Mouse (Mus musculus) splenic B cell, adult 2 months (primary cell): ENCODE data around the gene Lad1.
A peak's percentile ranks its signal among the peaks of the same experiment; 100 is the strongest.

ENCODE experiments used
- DNase-seq: peaks from one replicate; pipeline ENCODE4 v3.0.0-alpha.2; 2011; ENCODE audit warnings: low read depth, low spot score
- H3K27me3 ChIP-seq: 2 replicates; pipeline ENCODE4 v1.6.1; 2012; ENCODE audit warnings: mild to moderate bottlenecking, low read length, moderate library complexity, mixed read lengths; ENCODE audit not compliant: control insufficient read depth, poor library complexity, insufficient read depth, severe bottlenecking
- H3K36me3 ChIP-seq: 2 replicates; pipeline ENCODE4 v1.6.1; 2012; ENCODE audit warnings: mild to moderate bottlenecking, low read length, moderate library complexity, mixed read lengths; ENCODE audit not compliant: control insufficient read depth, poor library complexity, insufficient read depth, severe bottlenecking

Lad1 gene

DNA sequence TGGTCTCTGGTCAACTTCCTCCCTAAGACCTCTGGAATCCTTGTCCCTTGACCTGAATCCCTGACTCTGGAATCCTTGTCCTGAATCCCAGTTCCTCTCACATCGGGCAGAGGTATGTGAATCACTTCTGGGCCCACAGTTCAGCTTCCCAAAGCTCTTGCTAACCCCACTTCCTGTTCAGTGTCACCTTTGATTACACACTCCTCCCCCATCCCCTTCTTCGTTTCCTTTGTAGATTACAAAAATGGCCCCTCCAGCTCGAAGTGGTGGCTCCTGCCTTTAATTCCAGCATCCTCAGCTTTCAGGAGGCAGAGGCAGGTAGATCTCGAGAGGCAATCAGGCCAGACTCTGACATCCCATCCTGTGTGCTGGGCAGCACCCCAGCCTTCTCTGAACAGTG, 803 bp upstream of the Lad1 start:
- H3K27me3 ChIP-seq: no peaks in the 10 kb centered on the region
- DNase-seq: no peak

DNA sequence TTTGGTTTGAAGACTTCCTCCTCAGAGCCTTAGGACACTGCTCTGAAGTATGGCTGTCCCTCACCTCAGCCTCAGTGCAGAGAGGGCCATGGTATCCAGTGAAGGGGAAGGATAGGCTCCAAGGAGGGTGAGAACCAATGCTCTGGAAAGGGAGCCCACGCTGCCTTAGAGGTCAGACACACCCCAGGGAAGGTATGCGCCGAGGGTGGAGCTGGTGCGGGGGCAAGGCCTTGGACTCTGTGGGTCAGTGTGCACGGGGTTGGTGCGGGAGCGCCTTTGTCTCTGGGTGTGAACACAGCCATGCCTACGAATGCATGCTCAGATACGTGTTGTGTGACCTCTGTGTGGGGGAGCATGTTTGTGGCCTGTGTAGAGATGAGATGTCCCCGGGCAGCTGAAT, 1.7 kb downstream of the Lad1 start:
- Histone ChIP-seq H3K27me3 (no peaks in the 10 kb centered on the region), H3K36me3 (no peaks in the 10 kb centered on the region)
- DNase-seq: no peak

More for the DNA sequence above, 803 bp upstream of the Lad1 start:
- H3K36me3 ChIP-seq: no peaks in the 10 kb centered on the region

GRCm38 (mm10) chr1:135820736-135821364, 2.5 kb downstream of the Lad1 start:
- Histone ChIP-seq H3K27me3 (no peaks in the 10 kb centered on the region), H3K36me3 (no peaks in the 10 kb centered on the region)
- DNase-seq: no peak

DNA sequence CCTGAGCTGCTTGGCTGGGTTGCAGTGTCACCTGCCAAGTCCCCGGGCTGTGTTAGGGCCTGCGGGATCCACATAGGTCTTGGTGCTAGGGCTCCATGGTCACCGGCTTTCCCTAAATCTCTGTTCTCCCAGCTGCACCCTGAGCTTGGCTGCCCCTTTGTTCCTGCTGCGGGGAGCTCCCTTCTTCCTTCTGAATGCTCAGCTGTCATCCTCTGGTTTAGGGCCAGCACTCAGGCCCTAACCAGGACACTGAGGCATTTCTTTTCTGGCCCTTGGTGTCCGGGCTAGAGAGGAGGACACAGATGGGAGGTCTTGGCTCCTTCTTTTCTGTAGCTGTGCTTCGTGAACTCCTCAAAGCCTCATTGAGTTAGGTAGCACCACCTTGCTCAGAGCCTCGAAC, 3.4 kb downstream of the Lad1 start:
- no peaks in the 10 kb centered on the region for H3K36me3 ChIP-seq
- H3K27me3 ChIP-seq: no peaks in the 10 kb centered on the region
- no peak for DNase-seq

GRCm38 (mm10) chr1:135828918-135829317, 10.5 kb downstream of the Lad1 start:
- Histone ChIP-seq H3K36me3 (no peaks in the 10 kb centered on the region; the same call in 1 of the 2 replicates), H3K27me3 (no peaks in the 10 kb centered on the region)
- peak; percentile 65 for DNase-seq

- DNase-seq: no peak
- Histone ChIP-seq H3K36me3 (no peaks in the 10 kb centered on the region; the same call in 1 of the 2 replicates), H3K27me3 (no peaks in the 10 kb centered on the region)
Measured at GRCm38 (mm10) chr1:135834206-135834859, 15.9 kb downstream of the Lad1 start.

DNA sequence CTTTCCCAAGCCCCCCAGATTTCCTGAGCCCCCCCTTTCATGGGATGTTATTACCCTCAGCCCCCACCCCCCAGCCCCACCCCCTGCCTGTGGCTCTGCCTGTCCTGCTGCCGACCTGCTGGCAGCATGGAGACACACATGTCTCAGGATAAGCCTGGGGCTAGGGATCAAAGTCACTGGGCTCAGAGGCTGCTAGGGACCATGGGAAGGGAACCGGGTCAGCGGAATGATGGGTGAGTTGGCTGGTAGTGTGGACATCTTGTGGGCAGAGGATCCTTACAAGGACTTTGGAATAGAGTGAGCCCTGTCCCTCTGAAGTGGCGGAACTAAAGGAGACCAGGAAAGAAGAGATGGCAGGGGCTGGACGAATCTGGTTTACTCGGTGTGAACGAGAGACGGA, 16.6 kb downstream of the Lad1 start:
- DNase-seq: no peak
- Histone ChIP-seq H3K36me3 (no peaks in the 10 kb centered on the region; the same call in 1 of the 2 replicates), H3K27me3 (no peaks in the 10 kb centered on the region)

DNA sequence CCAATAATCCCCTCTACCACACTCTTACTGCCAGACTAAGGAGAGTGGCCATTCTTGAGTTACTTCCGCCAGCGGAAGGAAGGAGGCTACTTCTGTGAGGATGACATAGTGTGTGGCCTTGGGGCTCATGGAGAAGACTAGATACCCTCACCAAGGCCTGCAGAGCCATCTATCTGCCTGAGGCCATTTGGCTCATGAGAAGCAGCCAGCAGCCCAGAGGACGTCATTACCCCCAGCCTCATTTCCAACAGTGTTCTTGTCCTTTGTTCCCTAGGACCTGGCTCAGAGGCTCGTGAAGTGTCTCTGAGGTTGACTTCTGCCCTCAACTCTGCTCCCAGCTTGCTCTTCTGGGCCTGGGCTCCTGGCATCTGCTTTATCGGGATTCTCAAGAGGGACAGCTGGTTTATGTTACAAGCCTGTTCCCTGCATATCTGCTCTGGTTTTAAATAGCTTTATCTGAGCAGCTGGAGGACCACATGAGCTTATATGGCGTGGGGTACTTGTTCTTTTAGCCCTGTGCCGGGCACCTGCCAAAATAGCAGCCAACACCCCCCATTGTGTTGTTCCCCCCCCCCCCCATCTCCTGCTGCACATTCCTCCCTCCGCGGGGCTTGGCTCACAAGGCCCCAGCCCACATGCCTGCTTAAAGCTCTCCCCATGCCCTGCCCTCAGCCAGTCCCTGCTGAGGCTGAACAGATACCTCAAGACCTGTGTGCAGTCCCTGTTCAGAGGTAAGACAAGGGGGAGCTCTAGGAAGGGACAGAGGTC, 17.5 kb downstream of the Lad1 start, which contains the start of gene Tnnt2:
TSS of gene Tnnt2 (plus strand) at position 639 of the 768 bp plus-strand sequence.
- Histone ChIP-seq H3K36me3 (no peaks in the 10 kb centered on the region; the same call in 1 of the 2 replicates), H3K27me3 (no peaks in the 10 kb centered on the region)
- no peak for DNase-seq

DNA sequence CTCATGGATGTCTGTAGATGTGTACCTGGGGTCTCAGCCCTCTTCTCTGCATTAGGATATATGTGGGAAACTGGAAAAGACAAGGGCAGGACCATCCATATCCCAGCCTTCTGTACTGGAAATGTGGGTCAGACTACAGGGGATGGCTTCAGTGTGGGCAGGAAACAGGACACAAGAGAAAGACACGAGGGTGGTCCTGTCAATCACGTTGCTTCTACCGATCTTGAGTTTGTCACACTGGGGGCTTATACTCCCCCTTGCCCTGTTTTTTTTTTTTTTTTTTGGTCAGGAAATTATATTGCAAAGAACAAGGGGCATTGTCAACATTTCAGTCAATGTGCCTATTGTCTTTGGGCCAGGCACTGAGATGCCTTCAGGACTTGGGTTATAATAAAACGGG, 20.2 kb downstream of the Lad1 start:
- no peaks in the 10 kb centered on the region for H3K27me3 ChIP-seq

DNA sequence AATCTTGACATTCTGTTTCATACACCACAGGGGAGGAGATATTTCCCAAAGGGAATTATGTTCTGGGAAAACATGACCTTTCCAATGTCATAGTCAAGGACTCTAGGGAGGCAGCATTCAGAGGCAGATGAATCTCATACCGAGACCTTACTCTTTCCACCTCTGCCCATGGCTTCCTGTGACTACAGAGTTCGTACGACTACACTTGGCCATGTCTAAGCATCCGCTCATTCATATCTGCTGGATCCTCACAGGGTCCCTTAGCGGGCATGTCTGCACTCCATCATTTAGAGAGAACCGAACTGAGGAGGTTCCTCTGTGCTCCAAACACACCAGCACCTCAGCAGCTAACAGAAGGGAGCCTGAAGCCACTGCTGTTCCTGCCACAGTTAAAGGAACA, 20.7 kb downstream of the Lad1 start:
- no peak for DNase-seq
- Histone ChIP-seq H3K36me3 (no peaks in the 10 kb centered on the region), H3K27me3 (no peaks in the 10 kb centered on the region)

More for the DNA sequence above, 20.2 kb downstream of the Lad1 start:
- no peaks in the 10 kb centered on the region for H3K36me3 ChIP-seq
- DNase-seq: no peak

GRCm38 (mm10) chr1:135840675-135841395, 22.4 kb downstream of the Lad1 start:
- H3K27me3 ChIP-seq: no peaks in the 10 kb centered on the region

GRCm38 (mm10) chr1:135843519-135844262, 25.3 kb downstream of the Lad1 start:
- DNase-seq: no peak
- H3K27me3 ChIP-seq: no peaks in the 10 kb centered on the region
- H3K36me3 ChIP-seq: no peaks in the 10 kb centered on the region

More at GRCm38 (mm10) chr1:135840675-135841395, 22.4 kb downstream of the Lad1 start:
- DNase-seq: peak; percentile 13
- no peaks in the 10 kb centered on the region for H3K36me3 ChIP-seq

GRCm38 (mm10) chr1:135844481-135844880, 26.1 kb downstream of the Lad1 start:
- no peak for DNase-seq
- H3K36me3 ChIP-seq: no peaks in the 10 kb centered on the region
- no peaks in the 10 kb centered on the region for H3K27me3 ChIP-seq

GRCm38 (mm10) chr1:135846632-135847031, 28.2 kb downstream of the Lad1 start:
- Histone ChIP-seq H3K27me3 (no peaks in the 10 kb centered on the region), H3K36me3 (no peaks in the 10 kb centered on the region)
- DNase-seq: no peak
